In the genomic region with DNA sequence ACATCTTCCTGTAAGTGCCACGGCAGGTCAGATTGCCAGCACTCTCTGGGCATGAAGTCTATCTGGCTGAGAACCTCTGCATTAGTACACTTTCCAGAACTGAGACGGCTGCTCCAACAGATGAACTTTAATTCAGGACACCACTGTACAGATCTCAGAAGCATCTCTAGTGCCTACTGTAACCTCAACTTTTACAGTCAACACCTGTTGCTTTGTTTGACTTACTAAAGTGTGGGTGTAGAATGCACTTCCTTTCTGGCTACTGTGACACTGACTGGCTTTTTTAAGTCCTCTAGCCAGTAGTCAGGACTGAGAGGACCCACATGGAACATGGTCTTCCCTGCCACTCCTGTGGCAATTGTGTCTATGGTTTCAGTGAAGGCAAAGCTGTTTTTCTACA, we compare ENCODE assay signal across 10 mouse cellular contexts. TPM values are rescaled to one million over a fixed set of nuclear protein-coding genes. Genes with fewer than 3 reads are reported as not detected.
DNase-seq lines count a peak whose midpoint lies in the region; ATAC-seq and TF ChIP-seq lines count a peak whose summit lies in the region.
"Had no signal": no experiment of that assay in that cellular context is flagged by ENCODE, and none has a peak within 500 bp of the region (broad histone marks: within the 10 kb centered on the region; RNA-seq: fewer than 3 reads in every experiment).

No protein-coding gene starts in this region.

- H3K79me2 ChIP-seq in myocyte (ENCODE audit: control insufficient read depth, insufficient read depth) = no peaks in the 10 kb centered on the region

- 79% methylated on average over 2 of the region's 2 CpGs for WGBS in forebrain, embryonic 12.5 days
- 70% methylated on average over 2 of the region's 2 CpGs for WGBS in forebrain, postnatal 0 days

- no peak for DNase-seq in forebrain, postnatal 0 days
- DNase-seq in layer of hippocampus, adult 2 months (ENCODE audit: low spot score in 2 of 2) = no peak
- DNase-seq in layer of hippocampus, adult 9-10 months (ENCODE audit: low spot score) = no peak
- DNase-seq in retina, postnatal 1 day = no peak
- DNase-seq: adrenal gland, adult 2 months; layer of hippocampus, adult 9-11 months had no signal

- no peak overlapping the region for H3K9ac ChIP-seq in forebrain, embryonic 12.5 days
- no peak overlapping the region for H3K9ac ChIP-seq in forebrain, postnatal 0 days

- no peaks in the 10 kb centered on the region for H3K9me3 ChIP-seq in forebrain, embryonic 12.5 days
- H3K9me3 ChIP-seq in forebrain, postnatal 0 days (ENCODE audit: low read length) = no peaks in the 10 kb centered on the region

- no peak overlapping the region for H3K4me2 ChIP-seq in forebrain, embryonic 12.5 days
- no peak overlapping the region for H3K4me2 ChIP-seq in forebrain, postnatal 0 days (ENCODE audit: low read depth)
- peak overlapping the region; percentile 51 for H3K4me2 ChIP-seq in myocyte (ENCODE audit: low read depth)

- no peaks in the 10 kb centered on the region for H3K36me3 ChIP-seq in forebrain, embryonic 12.5 days (replicated peaks)
- H3K36me3 ChIP-seq in forebrain, postnatal 0 days (ENCODE audit: insufficient read depth) = no peaks in the 10 kb centered on the region
- H3K36me3 ChIP-seq in myocyte (ENCODE audit: control insufficient read depth, insufficient read depth) = no peaks in the 10 kb centered on the region

- ATAC-seq in forebrain, embryonic 12.5 days (ENCODE audit: low FRiP score) = no peak
- ATAC-seq in forebrain, postnatal 0 days = no peak
- ATAC-seq in cerebellum, adult (ENCODE audit: insufficient number of reproducible peaks, low FRiP score, low TSS enrichment) = no peak

- no peak for TF ChIP-seq POLR2A in myocyte (IDR thresholded peaks at IDR 0.05; ENCODE audit: insufficient read length, low read depth)

- peaks cover 11% of the 10 kb centered on the region for H3K4me1 ChIP-seq in forebrain, embryonic 12.5 days
- H3K4me1 ChIP-seq in forebrain, postnatal 0 days (ENCODE audit: insufficient read depth) = no peaks in the 10 kb centered on the region
- H3K4me1 ChIP-seq in brown adipose tissue, adult 24 weeks (ENCODE audit: control insufficient read depth, insufficient read depth, insufficient read length, low read length) = peaks cover 13% of the 10 kb centered on the region; the same call in 1 of the 2 replicates

- no peaks in the 10 kb centered on the region for H3K27me3 ChIP-seq in forebrain, embryonic 12.5 days
- no peaks in the 10 kb centered on the region for H3K27me3 ChIP-seq in forebrain, postnatal 0 days (ENCODE audit: insufficient read depth, low read length)
- H3K27me3 ChIP-seq in myocyte (ENCODE audit: control insufficient read depth, insufficient read depth, insufficient read length) = no peaks in the 10 kb centered on the region

- H3ac ChIP-seq in myocyte (ENCODE audit: control insufficient read depth, insufficient read length) = no peak overlapping the region

- 0 out of 2 replicates have a peak overlapping the region, but pooled peaks have one; percentile 46 for H3K27ac ChIP-seq in forebrain, embryonic 12.5 days
- no peak overlapping the region for H3K27ac ChIP-seq in forebrain, postnatal 0 days (ENCODE audit: low read depth, low read length)
- peak overlapping the region; percentile 67; the same call in 1 of the 2 replicates for H3K27ac ChIP-seq in layer of hippocampus, adult 2 months
- H3K27ac ChIP-seq in brown adipose tissue, adult 24 weeks (replicated peaks; ENCODE audit: low read depth, low read length) = peak overlapping the region; percentile 86

- TF ChIP-seq CTCF in forebrain, postnatal 0 days (IDR thresholded peaks at IDR 0.05; ENCODE audit: low read depth) = no peak
- TF ChIP-seq CTCF in layer of hippocampus, adult 2 months (conservative IDR thresholded peaks at IDR 0.05) = no peak

- no peak overlapping the region for H3K4me3 ChIP-seq in forebrain, embryonic 12.5 days (replicated peaks)
- no peak overlapping the region for H3K4me3 ChIP-seq in forebrain, postnatal 0 days (ENCODE audit: low read depth, low read length)
- H3K4me3 ChIP-seq in layer of hippocampus, adult 2 months = no peak overlapping the region
- no peak overlapping the region for H3K4me3 ChIP-seq in brown adipose tissue, adult 24 weeks (ENCODE audit: insufficient read depth, low read depth, low read length)
- H3K4me3 ChIP-seq in myocyte = no peak overlapping the region

TF ChIP-seq in myocyte, 11 proteins besides CTCF, POLR2A, EP300 and RAD21:
- TF ChIP-seq CEBPB (IDR thresholded peaks at IDR 0.05; ENCODE audit: insufficient read depth, poor library complexity, severe bottlenecking) (no peak), SRF (IDR thresholded peaks at IDR 0.05; ENCODE audit: control insufficient read depth, insufficient read length, low read depth) (no peak), MAX (IDR thresholded peaks at IDR 0.05; ENCODE audit: low read depth) (no peak), USF1 (IDR thresholded peaks at IDR 0.05; ENCODE audit: low read depth) (no peak), TCF3 (IDR thresholded peaks at IDR 0.05; ENCODE audit: insufficient read length, low read depth) (no peak), REST (IDR thresholded peaks at IDR 0.05; ENCODE audit: insufficient read depth, insufficient read length) (no peak), E2F4 (IDR thresholded peaks at IDR 0.05; ENCODE audit: insufficient read depth) (no peak), MYOG (IDR thresholded peaks at IDR 0.05; ENCODE audit: control insufficient read depth in 1 of 3, insufficient read depth in 1 of 3, insufficient read length in 2 of 3, low read depth in 2 of 3) (peak in 1 of 3 experiments; percentile 39), POLR2AphosphoS2 (IDR thresholded peaks at IDR 0.05; ENCODE audit: insufficient read length, low read depth) (no peak), MYOD1 (IDR thresholded peaks at IDR 0.05; ENCODE audit: control insufficient read depth in 1 of 3, insufficient read length in 2 of 3, low read depth in 2 of 3) (peak in 2 of 3 experiments; percentile 26 to 62), TCF12 (IDR thresholded peaks at IDR 0.05; ENCODE audit: insufficient read depth, poor library complexity, severe bottlenecking) (no peak)
TF ChIP-seq in myocyte: peak in this region for 2.

RNA-seq across cellular contexts. Expression of a gene that starts 25.3 kb away (rescaled TPM):
- polyA plus RNA-seq in forebrain, embryonic 12.5 days (2016; fragmentation: Nextera tagmentation; extraction: Ambion mirVana) = 10.4 and 11.8 TPM in 2 replicates
- 6.2 and 6.4 TPM in 2 replicates for total RNA-seq in forebrain, postnatal 0 days (2014; rRNA removed)
- polyA plus RNA-seq in forebrain, postnatal 0 days (2015; fragmentation: Nextera tagmentation; extraction: Ambion mirVana) = 5.9 and 9.5 TPM in 2 replicates
- 10 to 100 TPM; 26.1 to 34.6 TPM for total RNA-seq in layer of hippocampus, adult 2 months (2021)
- 1.6 and 2.5 TPM in 2 replicates for polyA plus RNA-seq in brown adipose tissue, adult 24 weeks (2012; ENCODE audit: insufficient read depth, insufficient read length, missing spikeins)
- polyA plus RNA-seq in myocyte (2012; fragmentation: generic; extraction: Trizol) = 1.3 TPM
